In genomic region chr11:106325566-106326206, GRCm38 (mm10) we compare ENCODE assay signal across 9 mouse cellular contexts. TPM values are rescaled to one million over a fixed set of nuclear protein-coding genes. Genes with fewer than 3 reads are reported as not detected.
A peak's percentile ranks its signal among the peaks of the same experiment; 100 is the strongest.
DNase-seq lines count a peak whose midpoint lies in the region; ATAC-seq lines count a peak whose summit lies in the region.
"Had no signal": no experiment of that assay in that cellular context is flagged by ENCODE, and none has a peak within 500 bp of the region (broad histone marks: within the 10 kb centered on the region; RNA-seq: fewer than 3 reads in every experiment).

No protein-coding gene starts in this region.

- H3K27ac ChIP-seq in forebrain, embryonic 14.5 days (ENCODE audit: low read depth, low read length) = no peak overlapping the region
- H3K27ac ChIP-seq in forebrain, embryonic 16.5 days (ENCODE audit: low read length) = no peak overlapping the region

- H3K36me3 ChIP-seq in forebrain, embryonic 14.5 days (ENCODE audit: control insufficient read depth, insufficient read depth, low read length) = no peaks in the 10 kb centered on the region
- no peaks in the 10 kb centered on the region for H3K36me3 ChIP-seq in forebrain, embryonic 16.5 days (ENCODE audit: control insufficient read depth, insufficient read depth)

- H3K4me3 ChIP-seq in forebrain, embryonic 14.5 days (ENCODE audit: low read depth, low read length) = no peak overlapping the region
- H3K4me3 ChIP-seq in forebrain, embryonic 16.5 days (replicated peaks; ENCODE audit: low read length) = no peak overlapping the region

- H3K27me3 ChIP-seq in forebrain, embryonic 14.5 days (replicated peaks; ENCODE audit: control insufficient read depth, insufficient read depth, low read length) = no peaks in the 10 kb centered on the region
- H3K27me3 ChIP-seq in forebrain, embryonic 16.5 days (replicated peaks; ENCODE audit: control insufficient read depth, insufficient read depth, low read length) = no peaks in the 10 kb centered on the region

- no peak overlapping the region for H3K4me2 ChIP-seq in forebrain, embryonic 14.5 days (ENCODE audit: low read length)
- H3K4me2 ChIP-seq in forebrain, embryonic 16.5 days (ENCODE audit: low read length) = no peak overlapping the region

- no peak for ATAC-seq in forebrain, embryonic 14.5 days
- no peak for ATAC-seq in forebrain, embryonic 16.5 days

- DNase-seq in forebrain, embryonic 14.5 days (ENCODE audit: low spot score) = peak; percentile 53
- DNase-seq in MEL-GATA-1-ER (ENCODE audit: extremely low read depth, low read depth) = peak; percentile 18
- DNase-seq in cerebellum, adult 8-10 months = peak; percentile 69
- DNase-seq in heart, adult 9 months (ENCODE audit: low spot score in 2 of 2) = peak; percentile 25 to 49
- DNase-seq in kidney, postnatal 4 days = peak; percentile 83 to 88
- peak; percentile 69 for DNase-seq in lung, postnatal 25 days (ENCODE audit: low spot score)
- DNase-seq in spleen, postnatal 10 days (ENCODE audit: low spot score in 2 of 2) = peak; percentile 59 to 82

- no peaks in the 10 kb centered on the region for H3K4me1 ChIP-seq in forebrain, embryonic 14.5 days (ENCODE audit: control insufficient read depth, insufficient read depth, low read length)
- no peaks in the 10 kb centered on the region for H3K4me1 ChIP-seq in forebrain, embryonic 16.5 days (replicated peaks; ENCODE audit: control insufficient read depth, insufficient read depth, low read length)

- 76% methylated on average over 8 of the region's 8 CpGs for WGBS in forebrain, embryonic 14.5 days
- 76% methylated on average over 8 of the region's 8 CpGs for WGBS in forebrain, embryonic 16.5 days

- H3K9me3 ChIP-seq in forebrain, embryonic 14.5 days (replicated peaks; ENCODE audit: control insufficient read depth, low read length) = no peaks in the 10 kb centered on the region
- no peaks in the 10 kb centered on the region for H3K9me3 ChIP-seq in forebrain, embryonic 16.5 days (ENCODE audit: control insufficient read depth, low read length)

- no peak overlapping the region for H3K9ac ChIP-seq in forebrain, embryonic 14.5 days (ENCODE audit: low read length)
- no peak overlapping the region for H3K9ac ChIP-seq in forebrain, embryonic 16.5 days (replicated peaks; ENCODE audit: low read depth, low read length)

RNA-seq across cellular contexts. Expression of gene Cd79b, which starts 11.1 kb away (rescaled TPM):
- polyA plus RNA-seq in forebrain, embryonic 14.5 days (2014; fragmentation: Nextera tagmentation; extraction: Ambion mirVana) = 0.79 and 0.95 TPM in 2 replicates
- 0.65 and 0.75 TPM in 2 replicates for polyA plus RNA-seq in forebrain, embryonic 16.5 days (2015; fragmentation: Nextera tagmentation; extraction: Ambion mirVana)
- polyA plus RNA-seq: C2C12 had no signal

RNA-seq across cellular contexts. Expression of gene Gh, which starts 24.0 kb away (rescaled TPM):
- not detected in 2 replicates for polyA plus RNA-seq in forebrain, embryonic 14.5 days (2014; fragmentation: Nextera tagmentation; extraction: Ambion mirVana)
- not detected in 2 replicates for polyA plus RNA-seq in forebrain, embryonic 16.5 days (2015; fragmentation: Nextera tagmentation; extraction: Ambion mirVana)
- polyA plus RNA-seq: C2C12 had no signal

RNA-seq across cellular contexts. Expression of gene Scn4a, which starts 27.4 kb away (rescaled TPM):
- not detected in 2 replicates for polyA plus RNA-seq in forebrain, embryonic 14.5 days (2014; fragmentation: Nextera tagmentation; extraction: Ambion mirVana)
- polyA plus RNA-seq in forebrain, embryonic 16.5 days (2015; fragmentation: Nextera tagmentation; extraction: Ambion mirVana) = 0.03 TPM in 1 of 2 replicates, not detected in the other

RNA-seq across cellular contexts. Expression of gene Prr29, which starts 39.6 kb away (rescaled TPM):
- not detected in 2 replicates for polyA plus RNA-seq in forebrain, embryonic 14.5 days (2014; fragmentation: Nextera tagmentation; extraction: Ambion mirVana)
- polyA plus RNA-seq in forebrain, embryonic 16.5 days (2015; fragmentation: Nextera tagmentation; extraction: Ambion mirVana) = not detected in 2 replicates
- polyA plus RNA-seq: C2C12 had no signal

RNA-seq across cellular contexts. Expression of gene Tcam1, which starts 49.2 kb away (rescaled TPM):
- 0.05 and 0.22 TPM in 2 replicates for polyA plus RNA-seq in forebrain, embryonic 14.5 days (2014; fragmentation: Nextera tagmentation; extraction: Ambion mirVana)
- 0.11 and 0.17 TPM in 2 replicates for polyA plus RNA-seq in forebrain, embryonic 16.5 days (2015; fragmentation: Nextera tagmentation; extraction: Ambion mirVana)

Comparison
In these comparisons a context has a peak if more than half of its experiments do, and no peak if none do; other contexts are left out.
1. DNase-seq: peak in every context shown above with its lines; median percentile 86 in kidney, postnatal 4 days; 70 in spleen, postnatal 10 days; 69 in cerebellum, adult 8-10 months; 69 in lung, postnatal 25 days; 53 in forebrain, embryonic 14.5 days; 37 in heart, adult 9 months; 18 in MEL-GATA-1-ER.